Mouse (Mus musculus): ENCODE data around the gene Ppp1r1b. TPM values are rescaled to one million over a fixed set of nuclear protein-coding genes. Genes with fewer than 3 reads are reported as not detected.

Ppp1r1b gene
- total RNA-seq, 2 experiments from 2014 or later = 59.5 to 126 TPM

Other genes with a start within 250 kb of the Ppp1r1b start
- 10 to 100 TPM; 29.7 to 34.5 TPM for gene Fbxl20, start 198.0 kb upstream of the Ppp1r1b start, total RNA-seq (2021)
- gene Med1, start 155.1 kb upstream of the Ppp1r1b start, total RNA-seq (2021) = 10 to 100 TPM; 45.9 to 48.9 TPM
- gene Cdk12, start 145.3 kb upstream of the Ppp1r1b start, total RNA-seq (2021) = 10 to 100 TPM; 34.4 to 35.4 TPM
- 10 to 100 TPM; 63.4 to 67.0 TPM for gene Neurod2, start 18.8 kb upstream of the Ppp1r1b start, total RNA-seq (2021)
- gene Stard3, start 10.0 kb downstream of the Ppp1r1b start, total RNA-seq (2021) = 10 to 100 TPM; 19.8 to 20.2 TPM
- 1 to 10 TPM; 5.4 to 6.9 TPM for gene Tcap, start 35.4 kb downstream of the Ppp1r1b start, total RNA-seq (2021)
- gene Pnmt, start 38.0 kb downstream of the Ppp1r1b start, total RNA-seq (2021) = 1 to 10 TPM in 1 of 2 experiments, under 1 TPM in 1; 0.61 to 1.1 TPM
- 10 to 100 TPM in 1 of 2 experiments, 1 to 10 TPM in 1; 8.6 to 10.1 TPM for gene Pgap3, start 52.1 kb downstream of the Ppp1r1b start, total RNA-seq (2021)
- 1 to 10 TPM; 2.4 TPM for gene Erbb2, start 64.1 kb downstream of the Ppp1r1b start, total RNA-seq (2021)
- gene Mien1, start 90.6 kb downstream of the Ppp1r1b start, total RNA-seq (2021) = 100 to 1,000 TPM; 104 to 117 TPM
- gene Grb7, start 98.0 kb downstream of the Ppp1r1b start, total RNA-seq (2021) = 1 to 10 TPM; 2.1 to 2.6 TPM
- gene Ikzf3, start 197.6 kb downstream of the Ppp1r1b start, total RNA-seq (2021) = under 1 TPM; 0.34 TPM
- gene Zpbp2, start 202.7 kb downstream of the Ppp1r1b start, total RNA-seq (2021) = not detected
- 10 to 100 TPM; 44.1 to 49.6 TPM for gene Ormdl3, start 239.0 kb downstream of the Ppp1r1b start, total RNA-seq (2021)
- gene Lrrc3c, start 249.9 kb downstream of the Ppp1r1b start, total RNA-seq (2021) = not detected

Data from left cerebral cortex, postnatal 10 days (tissue).